Mouse (Mus musculus) inflammation-experienced regulatory T-cells, adult 16 weeks (primary cell): ENCODE results near the gene Mindy4. TPM values are rescaled to one million over a fixed set of nuclear protein-coding genes. Genes with fewer than 3 reads are reported as not detected.

Source experiments
- polyA plus RNA-seq: library from polyadenylated mRNA; unstranded; fragments of 100-300 nt; shearing (Covaris generic); gene quantifications from one replicate; pipeline ENCODE4 v1.2.1, GENCODE M21; 2017

Gene Mindy4
- polyA plus RNA-seq, result 0.18 TPM

DNA sequence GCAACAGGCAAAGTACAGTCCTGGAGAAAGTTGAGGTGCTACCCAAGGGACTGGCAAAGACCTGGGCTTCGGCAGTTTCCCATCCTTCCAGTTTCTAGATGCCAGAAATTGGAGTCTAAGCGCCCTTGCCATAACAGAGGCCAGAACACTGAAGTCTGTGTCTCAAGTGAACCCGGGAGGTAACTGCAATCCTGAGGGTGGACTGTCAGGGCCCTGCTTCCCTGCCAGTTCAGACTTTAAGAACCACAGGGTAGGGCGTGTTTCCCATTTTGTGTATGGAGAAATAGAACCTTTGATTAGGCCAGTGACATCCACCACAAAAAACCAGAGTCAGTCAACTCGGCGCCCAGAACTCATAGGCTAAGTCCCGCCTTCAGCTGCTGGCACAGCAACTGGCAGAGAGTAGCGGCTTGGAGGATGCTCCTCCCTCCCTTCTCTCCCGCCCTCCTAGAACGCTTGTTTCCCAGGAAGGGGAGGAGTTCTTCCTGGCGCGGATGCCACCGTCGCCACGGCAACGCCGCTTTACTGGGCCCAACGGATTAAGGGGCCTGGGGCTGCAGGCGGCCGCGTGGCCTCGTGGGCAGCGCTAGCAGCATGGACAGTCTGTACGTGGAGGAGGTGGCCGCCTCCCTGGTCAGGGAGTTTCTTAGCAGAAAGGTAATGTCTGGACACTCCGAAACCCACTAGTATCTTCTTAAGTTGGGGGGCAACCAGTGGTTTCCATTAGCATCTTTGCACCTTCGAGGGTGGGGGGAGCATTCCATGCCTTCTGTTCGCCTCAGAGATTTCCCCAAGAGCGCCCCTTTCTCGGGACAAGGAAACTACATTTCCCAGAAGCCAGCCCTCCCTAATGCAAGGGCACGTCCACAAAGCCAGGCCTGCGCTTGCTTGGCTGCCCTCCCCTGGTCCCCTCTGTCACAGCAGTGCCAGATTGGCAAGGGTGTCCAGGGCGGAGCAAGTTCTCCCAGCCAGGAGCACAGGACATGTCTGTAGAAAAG lies at the start of gene Mindy4:
Gene Mindy4 (plus strand): TSS at position 471 of the 998 bp plus-strand sequence.

DNA sequence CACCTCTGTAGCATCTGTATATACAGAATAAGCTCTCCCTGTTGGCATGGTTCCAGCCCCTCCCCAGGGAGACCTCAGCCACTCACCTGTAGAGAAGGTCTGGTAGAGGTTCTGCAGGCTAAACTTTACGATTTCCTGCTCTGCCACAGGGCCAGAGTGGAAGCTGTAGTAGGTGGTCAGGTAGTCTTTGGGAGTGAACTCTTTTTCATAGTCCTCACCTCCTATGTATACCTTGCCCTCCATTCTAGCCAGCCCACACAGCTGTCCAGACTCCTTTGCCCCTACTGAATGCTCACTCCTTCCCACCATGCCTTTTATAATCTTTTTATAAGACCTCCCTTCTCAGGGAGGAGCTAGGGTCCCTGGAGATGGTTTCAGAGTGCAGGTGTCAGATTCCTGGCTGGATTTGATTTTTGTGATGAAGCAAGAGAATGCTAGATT lies 28.4 kb upstream of the Mindy4 start, which contains the start of gene Inmt:
Gene Inmt (minus strand): TSS at position 303 of the 441 bp plus-strand sequence.

DNA sequence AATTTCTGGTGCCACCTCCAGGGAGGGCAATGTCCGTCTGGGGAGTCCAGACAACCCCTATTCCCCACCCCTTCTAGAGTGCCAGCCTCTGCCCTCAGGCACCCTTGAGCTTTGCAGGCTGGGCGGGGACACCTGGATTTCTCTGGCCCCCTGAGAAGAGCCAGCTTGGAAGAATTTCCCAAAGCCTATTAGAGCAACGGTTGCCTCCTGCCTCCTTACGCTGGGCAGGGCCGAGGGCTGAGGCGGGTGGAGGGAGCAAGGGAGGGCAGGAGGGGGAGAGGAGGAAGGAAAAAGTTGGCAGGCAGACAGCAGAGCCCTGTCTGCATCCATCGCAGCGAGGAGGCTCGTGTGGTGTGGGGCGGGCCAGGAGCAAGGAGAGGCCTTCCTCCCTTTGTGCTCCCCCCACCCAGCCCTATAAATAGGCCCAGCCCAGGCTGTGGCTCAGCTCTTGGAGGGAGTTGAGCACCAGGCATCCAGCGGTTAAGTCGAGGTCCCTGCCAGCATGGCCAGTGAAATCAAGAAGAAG lies 132.9 kb downstream of the Mindy4 start, which contains the start of gene Aqp1:
Gene Aqp1 (plus strand): TSS at position 444 of the 526 bp plus-strand sequence.

Other genes starting within 250 kb of the Mindy4 start
- gene Nod1, start 230.8 kb upstream of the Mindy4 start, polyA plus RNA-seq, result 65.6 TPM
- gene Ggct, start 210.4 kb upstream of the Mindy4 start, polyA plus RNA-seq, result 31.6 TPM
- 26.7 TPM for gene Gars, start 165.4 kb upstream of the Mindy4 start, polyA plus RNA-seq
- 0.13 TPM for gene Crhr2, start 70.4 kb upstream of the Mindy4 start, polyA plus RNA-seq
- not detected for gene Inmt, start 28.3 kb upstream of the Mindy4 start, polyA plus RNA-seq
- not detected for gene Aqp1, start 133.0 kb downstream of the Mindy4 start, polyA plus RNA-seq
- not detected for gene Ghrhr, start 172.9 kb downstream of the Mindy4 start, polyA plus RNA-seq
- not detected for gene Adcyap1r1, start 248.6 kb downstream of the Mindy4 start, polyA plus RNA-seq